Mouse (Mus musculus): Measurements from ENCODE around the gene Aifm1.

DNA sequence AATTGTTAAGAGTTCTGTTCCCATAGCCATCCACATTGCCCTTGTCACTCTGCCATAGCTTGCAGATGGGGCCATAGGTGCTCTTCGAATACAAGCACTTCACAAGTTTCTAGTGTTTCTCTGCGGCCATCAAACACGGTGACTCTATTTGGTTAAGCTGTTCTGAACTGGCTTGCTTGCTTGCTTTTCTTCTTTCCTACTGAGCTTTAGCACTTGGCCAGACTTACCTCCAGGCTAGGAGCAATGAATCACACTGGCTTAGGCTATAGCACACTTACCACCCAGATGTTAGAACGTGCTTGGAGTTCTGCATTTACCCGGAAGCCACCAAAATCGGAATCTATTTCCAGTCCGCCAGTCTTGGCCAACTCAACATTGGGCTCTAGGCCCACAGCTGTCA is 31.7 kb downstream of the Aifm1 start:
- TF ChIP-seq CTCF (IDR thresholded peaks at IDR 0.05; ENCODE audit: insufficient read depth, low read depth, low read length) (no peak), POLR2A (IDR thresholded peaks at IDR 0.05; ENCODE audit: insufficient read depth, low read depth, low read length) (no peak)

Measured in olfactory bulb, adult 2 months (tissue).